Mouse (Mus musculus) neural tube, embryonic 14.5 days (tissue): ENCODE data around the gene Nup98. TPM values are rescaled to one million over a fixed set of nuclear protein-coding genes. Genes with fewer than 3 reads are reported as not detected.

Experiments
- ATAC-seq: fragments of 200-750 bp; cut with Nextera tagmentation; 2 replicates; pipeline ENCODE4 v1.8.0; 2017; ENCODE audit warnings: low read depth, mild to moderate bottlenecking, moderate TSS enrichment, moderate library complexity
- H3K27ac ChIP-seq: fragments of 300-500 bp; sonication (generic); 2 replicates; pipeline ENCODE4 v1.5.1; 2014; ENCODE audit warnings: low read depth, mild to moderate bottlenecking, control low read depth, low read length, moderate library complexity, mixed read lengths
- H3K27me3 ChIP-seq: fragments of 300-500 bp; sonication (generic); 2 replicates; pipeline ENCODE4 v1.6.1; 2014; ENCODE audit warnings: low read length; ENCODE audit not compliant: control insufficient read depth, insufficient read depth
- H3K36me3 ChIP-seq: fragments of 300-500 bp; sonication (generic); 2 replicates; pipeline ENCODE4 v1.6.1; 2014; ENCODE audit warnings: low read length, mixed read lengths; ENCODE audit not compliant: control insufficient read depth, insufficient read depth
- H3K4me1 ChIP-seq: fragments of 300-500 bp; sonication (generic); 2 replicates; pipeline ENCODE4 v1.6.1; 2014; ENCODE audit warnings: low read length; ENCODE audit not compliant: control insufficient read depth, insufficient read depth
- H3K4me2 ChIP-seq: fragments of 300-500 bp; sonication (generic); 2 replicates; pipeline ENCODE4 v1.6.1; 2014; ENCODE audit warnings: mild to moderate bottlenecking, low read depth, low read length, control low read depth
- H3K4me3 ChIP-seq: fragments of 300-500 bp; sonication (generic); 2 replicates; pipeline ENCODE4 v1.5.1; 2014; ENCODE audit warnings: low read depth, low read length, control low read depth, mixed read lengths
- H3K9ac ChIP-seq: fragments of 300-500 bp; sonication (generic); replicated peaks from 2 replicates; pipeline ENCODE4 v1.6.1; 2014; ENCODE audit warnings: low read depth, mild to moderate bottlenecking, control low read depth, low read length, mixed read lengths
- H3K9me3 ChIP-seq: fragments of 300-500 bp; sonication (generic); 2 replicates; pipeline ENCODE4 v1.6.1; 2016; ENCODE audit warnings: low read length; ENCODE audit not compliant: control insufficient read depth
- WGBS: fragments of 180-500 bp; shearing (Covaris S2); extraction: QIAGEN DNeasy Blood & Tissue Kit; methylation state at CpG from one replicate; pipeline ENCODE4 v1.1.7; 2014; 5-methylcytosine and 5-hydroxymethylcytosine counted together
- polyA plus RNA-seq: library from polyadenylated mRNA; unstranded; fragments of >200 nt; fragmentation: Nextera tagmentation; extraction: Ambion mirVana; gene quantifications from 2 replicates; pipeline ENCODE4 v1.2.1, GENCODE M21; 2014

Gene Nup98
- polyA plus RNA-seq, 1 experiment from 2014 or later, result 26.8 TPM

- Histone ChIP-seq H3K36me3 (peaks cover 58% of the 10 kb centered on the region), H3K27ac (no peak overlapping the region), H3K9ac (no peak overlapping the region), H3K9me3 (no peaks in the 10 kb centered on the region), H3K4me1 (no peaks in the 10 kb centered on the region), H3K4me3 (no peak overlapping the region), H3K27me3 (no peaks in the 10 kb centered on the region), H3K4me2 (no peak overlapping the region)
- no peak for ATAC-seq
- WGBS, result 85% methylated on average over 7 of the region's 7 CpGs
These were observed 131.5 kb downstream of the Nup98 start for GRCm38 (mm10) chr7:102078517-102078916.

GRCm38 (mm10) chr7:102076714-102077296 is 133.2 kb downstream of the Nup98 start:
- Histone ChIP-seq H3K4me3 (no peak overlapping the region), H3K36me3 (peaks cover 58% of the 10 kb centered on the region), H3K9me3 (no peaks in the 10 kb centered on the region), H3K9ac (no peak overlapping the region), H3K4me1 (no peaks in the 10 kb centered on the region), H3K4me2 (no peak overlapping the region), H3K27ac (no peak overlapping the region), H3K27me3 (no peaks in the 10 kb centered on the region)
- ATAC-seq, result no peak
- whole genome bisulfite sequencing, result 78% methylated on average over 7 of the region's 7 CpGs

Other genes with a start within 250 kb of the Nup98 start
- 3.5 and 4.7 TPM in 2 replicates for gene Il18bp, start 191.5 kb downstream of the Nup98 start, polyA plus RNA-seq
- gene Rnf121, start 144.7 kb downstream of the Nup98 start, polyA plus RNA-seq, result 31.3 and 35.4 TPM in 2 replicates
- 20.3 and 22.0 TPM in 2 replicates for gene Xndc1, start 144.7 kb downstream of the Nup98 start, polyA plus RNA-seq
- 0.98 and 1.5 TPM in 2 replicates for gene Xntrpc, start 144.5 kb downstream of the Nup98 start, polyA plus RNA-seq
- not detected in 2 replicates for gene Trpc2, start 127.1 kb downstream of the Nup98 start, polyA plus RNA-seq
- gene Art1, start 108.4 kb downstream of the Nup98 start, polyA plus RNA-seq, result 0.50 and 0.58 TPM in 2 replicates
- 0.13 TPM in 1 of 2 replicates, not detected in the other for gene Art5, start 100.7 kb downstream of the Nup98 start, polyA plus RNA-seq
- gene Chrna10, start 93.3 kb downstream of the Nup98 start, polyA plus RNA-seq, result 0.21 TPM in 1 of 2 replicates, not detected in the other
- 57.4 and 59.2 TPM in 2 replicates for gene Pgap2, start within 50 bp of the Nup98 start, polyA plus RNA-seq
- gene Rhog, start 45.9 kb upstream of the Nup98 start, polyA plus RNA-seq, result 11.4 and 19.4 TPM in 2 replicates
- gene Stim1, start 57.6 kb upstream of the Nup98 start, polyA plus RNA-seq, result 12.1 and 17.5 TPM in 2 replicates
- 35.3 and 37.6 TPM in 2 replicates for gene Rrm1, start 231.5 kb upstream of the Nup98 start, polyA plus RNA-seq